Comparison of ENCODE assay signal across 12 mouse cellular contexts in genomic region chr6:129399945-129400344, GRCm38 (mm10). TPM values are rescaled to one million over a fixed set of nuclear protein-coding genes. Genes with fewer than 3 reads are reported as not detected.
DNase-seq lines count a peak whose midpoint lies in the region; ATAC-seq and TF ChIP-seq lines count a peak whose summit lies in the region.
"Had no signal": no experiment of that assay in that cellular context is flagged by ENCODE, and none has a peak within 500 bp of the region (broad histone marks: within the 10 kb centered on the region; RNA-seq: fewer than 3 reads in every experiment).

No protein-coding gene starts in this region.

- no peak overlapping the region; the same call in 1 of the 2 replicates for H3K27ac ChIP-seq in heart, embryonic 10.5 days
- H3K27ac ChIP-seq in bone marrow macrophage, adult 2 months (ENCODE audit: insufficient read depth, low read depth, low read length) = peak overlapping the region; percentile 76
- H3K27ac ChIP-seq in kidney, embryonic 15.5 days = peak overlapping the region; percentile 27; the same call in 1 of the 2 replicates
- no peak overlapping the region for H3K27ac ChIP-seq in forebrain, embryonic 13.5 days
- H3K27ac ChIP-seq in forebrain, embryonic 15.5 days (replicated peaks) = no peak overlapping the region
- H3K27ac ChIP-seq: embryonic facial prominence, embryonic 12.5 days; hindbrain, embryonic 10.5 days had no signal

- H3K4me3 ChIP-seq in heart, embryonic 10.5 days = no peak overlapping the region
- H3K4me3 ChIP-seq in bone marrow macrophage, adult 2 months (ENCODE audit: insufficient read depth, low read length) = no peak overlapping the region
- H3K4me3 ChIP-seq in kidney, embryonic 15.5 days (replicated peaks) = no peak overlapping the region
- H3K4me3 ChIP-seq in forebrain, embryonic 13.5 days = no peak overlapping the region
- H3K4me3 ChIP-seq in forebrain, embryonic 15.5 days = no peak overlapping the region
- H3K4me3 ChIP-seq: embryonic facial prominence, embryonic 12.5 days; hindbrain, embryonic 10.5 days had no signal

- no peaks in the 10 kb centered on the region for H3K36me3 ChIP-seq in heart, embryonic 10.5 days
- no peaks in the 10 kb centered on the region for H3K36me3 ChIP-seq in kidney, embryonic 15.5 days
- H3K36me3 ChIP-seq in forebrain, embryonic 13.5 days (ENCODE audit: poor library complexity, severe bottlenecking) = no peaks in the 10 kb centered on the region
- no peaks in the 10 kb centered on the region for H3K36me3 ChIP-seq in forebrain, embryonic 15.5 days
- H3K36me3 ChIP-seq: embryonic facial prominence, embryonic 12.5 days; hindbrain, embryonic 10.5 days had no signal

- no peaks in the 10 kb centered on the region for H3K4me1 ChIP-seq in heart, embryonic 10.5 days
- peaks cover 30% of the 10 kb centered on the region for H3K4me1 ChIP-seq in bone marrow macrophage, adult 2 months (ENCODE audit: control insufficient read depth, insufficient read depth, low read length)
- peaks cover 10% of the 10 kb centered on the region; the same call in 1 of the 2 replicates for H3K4me1 ChIP-seq in kidney, embryonic 15.5 days
- H3K4me1 ChIP-seq in forebrain, embryonic 13.5 days = no peaks in the 10 kb centered on the region
- no peaks in the 10 kb centered on the region for H3K4me1 ChIP-seq in forebrain, embryonic 15.5 days
- H3K4me1 ChIP-seq: embryonic facial prominence, embryonic 12.5 days; hindbrain, embryonic 10.5 days had no signal

- H3K9me3 ChIP-seq in heart, embryonic 10.5 days = no peaks in the 10 kb centered on the region
- no peaks in the 10 kb centered on the region for H3K9me3 ChIP-seq in kidney, embryonic 15.5 days (replicated peaks)
- H3K9me3 ChIP-seq in forebrain, embryonic 13.5 days (replicated peaks) = no peaks in the 10 kb centered on the region
- no peaks in the 10 kb centered on the region for H3K9me3 ChIP-seq in forebrain, embryonic 15.5 days
- H3K9me3 ChIP-seq: embryonic facial prominence, embryonic 12.5 days; hindbrain, embryonic 10.5 days had no signal

- WGBS in heart, embryonic 10.5 days = 55% methylated on average over 6 of the region's 6 CpGs
- 50% methylated on average over 6 of the region's 6 CpGs for WGBS in kidney, embryonic 15.5 days
- WGBS in forebrain, embryonic 13.5 days = 65% methylated on average over 6 of the region's 6 CpGs
- 62% methylated on average over 6 of the region's 6 CpGs for WGBS in forebrain, embryonic 15.5 days

- no peak for TF ChIP-seq POLR2A in bone marrow macrophage, adult 2 months (IDR thresholded peaks at IDR 0.05; ENCODE audit: borderline replicate concordance, low read depth, low read length)

- no peaks in the 10 kb centered on the region for H3K27me3 ChIP-seq in heart, embryonic 10.5 days (ENCODE audit: insufficient read depth, poor library complexity, severe bottlenecking)
- no peaks in the 10 kb centered on the region for H3K27me3 ChIP-seq in kidney, embryonic 15.5 days
- H3K27me3 ChIP-seq in forebrain, embryonic 13.5 days = no peaks in the 10 kb centered on the region
- no peaks in the 10 kb centered on the region for H3K27me3 ChIP-seq in forebrain, embryonic 15.5 days
- H3K27me3 ChIP-seq: embryonic facial prominence, embryonic 12.5 days had no signal

- H3K9ac ChIP-seq in kidney, embryonic 15.5 days = no peak overlapping the region
- no peak overlapping the region for H3K9ac ChIP-seq in forebrain, embryonic 13.5 days
- no peak overlapping the region for H3K9ac ChIP-seq in forebrain, embryonic 15.5 days (replicated peaks)
- H3K9ac ChIP-seq: embryonic facial prominence, embryonic 12.5 days had no signal

- 0 out of 2 replicates have a peak, but pooled peaks have one; percentile 33 for ATAC-seq in kidney, embryonic 15.5 days (replicated peaks; ENCODE audit: low FRiP score)
- ATAC-seq in forebrain, embryonic 13.5 days = no peak
- ATAC-seq in forebrain, embryonic 15.5 days (replicated peaks) = no peak
- ATAC-seq: CD4-positive, CD25-positive, alpha-beta regulatory T cell, adult 4 months had no signal

- DNase-seq in heart, adult 11 months = peak; percentile 93
- DNase-seq in heart, embryonic 10.5 days (ENCODE audit: low spot score) = no peak
- peak; percentile 43 for DNase-seq in lung, postnatal 10 days
- DNase-seq in cerebellum, adult 11 months = no peak
- DNase-seq: right cerebral cortex, postnatal 25 days had no signal

- no peak overlapping the region for H3K4me2 ChIP-seq in kidney, embryonic 15.5 days
- H3K4me2 ChIP-seq in forebrain, embryonic 13.5 days = no peak overlapping the region
- no peak overlapping the region for H3K4me2 ChIP-seq in forebrain, embryonic 15.5 days (replicated peaks)
- H3K4me2 ChIP-seq: embryonic facial prominence, embryonic 12.5 days had no signal

- TF ChIP-seq CTCF in bone marrow macrophage, adult 2 months (IDR thresholded peaks at IDR 0.05; ENCODE audit: low read depth, low read length) = no peak

RNA-seq across cellular contexts. Expression of gene Clec1b, which starts 2.8 kb away (rescaled TPM):
- polyA plus RNA-seq in heart, embryonic 10.5 days (2016; fragmentation: Nextera tagmentation; extraction: Ambion mirVana) = 4.8 and 12.8 TPM in 2 replicates
- polyA plus RNA-seq in bone marrow macrophage, adult 2 months (2012; ENCODE audit: insufficient read depth, insufficient read length, missing spikeins) = 2.4 and 2.7 TPM in 2 replicates
- 2.2 and 2.7 TPM in 2 replicates for polyA plus RNA-seq in kidney, embryonic 15.5 days (2015; fragmentation: Nextera tagmentation; extraction: Ambion mirVana)
- 3.6 and 4.8 TPM in 2 replicates for polyA plus RNA-seq in forebrain, embryonic 13.5 days (2015; fragmentation: Nextera tagmentation; extraction: Ambion mirVana)
- polyA plus RNA-seq in forebrain, embryonic 15.5 days (2015; fragmentation: Nextera tagmentation; extraction: Ambion mirVana) = 1.5 and 1.8 TPM in 2 replicates

RNA-seq across cellular contexts. Expression of gene Clec9a, which starts 8.7 kb away (rescaled TPM):
- polyA plus RNA-seq in heart, embryonic 10.5 days (2016; fragmentation: Nextera tagmentation; extraction: Ambion mirVana) = 0.14 and 0.17 TPM in 2 replicates
- 0.24 and 0.84 TPM in 2 replicates for polyA plus RNA-seq in bone marrow macrophage, adult 2 months (2012; ENCODE audit: insufficient read depth, insufficient read length, missing spikeins)
- 0.45 and 0.55 TPM in 2 replicates for polyA plus RNA-seq in kidney, embryonic 15.5 days (2015; fragmentation: Nextera tagmentation; extraction: Ambion mirVana)
- 0.05 and 0.15 TPM in 2 replicates for polyA plus RNA-seq in forebrain, embryonic 13.5 days (2015; fragmentation: Nextera tagmentation; extraction: Ambion mirVana)
- 0.10 and 0.13 TPM in 2 replicates for polyA plus RNA-seq in forebrain, embryonic 15.5 days (2015; fragmentation: Nextera tagmentation; extraction: Ambion mirVana)
- polyA plus RNA-seq: CD4-positive, CD25-positive, alpha-beta regulatory T cell, adult 4 months had no signal

RNA-seq across cellular contexts. Expression of gene Clec12b, which starts 14.3 kb away (rescaled TPM):
- 0.25 and 0.67 TPM in 2 replicates for polyA plus RNA-seq in heart, embryonic 10.5 days (2016; fragmentation: Nextera tagmentation; extraction: Ambion mirVana)
- polyA plus RNA-seq in bone marrow macrophage, adult 2 months (2012; ENCODE audit: insufficient read depth, insufficient read length, missing spikeins) = not detected in 2 replicates
- polyA plus RNA-seq in kidney, embryonic 15.5 days (2015; fragmentation: Nextera tagmentation; extraction: Ambion mirVana) = not detected in 2 replicates
- 0.12 TPM in 1 of 2 replicates, not detected in the other for polyA plus RNA-seq in forebrain, embryonic 13.5 days (2015; fragmentation: Nextera tagmentation; extraction: Ambion mirVana)
- polyA plus RNA-seq in forebrain, embryonic 15.5 days (2015; fragmentation: Nextera tagmentation; extraction: Ambion mirVana) = 0.14 TPM in 1 of 2 replicates, not detected in the other
- polyA plus RNA-seq: CD4-positive, CD25-positive, alpha-beta regulatory T cell, adult 4 months; embryonic facial prominence, embryonic 12.5 days; hindbrain, embryonic 10.5 days had no signal

RNA-seq across cellular contexts. Expression of gene Clec1a, which starts 51.9 kb away (rescaled TPM):
- 0.48 and 0.54 TPM in 2 replicates for polyA plus RNA-seq in heart, embryonic 10.5 days (2016; fragmentation: Nextera tagmentation; extraction: Ambion mirVana)
- polyA plus RNA-seq in bone marrow macrophage, adult 2 months (2012; ENCODE audit: insufficient read depth, insufficient read length, missing spikeins) = 0.46 and 0.69 TPM in 2 replicates
- 8.6 and 9.5 TPM in 2 replicates for polyA plus RNA-seq in kidney, embryonic 15.5 days (2015; fragmentation: Nextera tagmentation; extraction: Ambion mirVana)
- 0.89 and 1.1 TPM in 2 replicates for polyA plus RNA-seq in forebrain, embryonic 13.5 days (2015; fragmentation: Nextera tagmentation; extraction: Ambion mirVana)
- 0.92 and 1.5 TPM in 2 replicates for polyA plus RNA-seq in forebrain, embryonic 15.5 days (2015; fragmentation: Nextera tagmentation; extraction: Ambion mirVana)
- polyA plus RNA-seq: CD4-positive, CD25-positive, alpha-beta regulatory T cell, adult 4 months had no signal

RNA-seq across cellular contexts. Expression of gene Clec12a, which starts 57.5 kb away (rescaled TPM):
- 0.05 TPM in 1 of 2 replicates, not detected in the other for polyA plus RNA-seq in heart, embryonic 10.5 days (2016; fragmentation: Nextera tagmentation; extraction: Ambion mirVana)
- 600 and 634 TPM in 2 replicates for polyA plus RNA-seq in bone marrow macrophage, adult 2 months (2012; ENCODE audit: insufficient read depth, insufficient read length, missing spikeins)
- polyA plus RNA-seq in kidney, embryonic 15.5 days (2015; fragmentation: Nextera tagmentation; extraction: Ambion mirVana) = 0.71 and 1.2 TPM in 2 replicates
- 0.06 and 0.13 TPM in 2 replicates for polyA plus RNA-seq in forebrain, embryonic 13.5 days (2015; fragmentation: Nextera tagmentation; extraction: Ambion mirVana)
- 0.11 and 0.13 TPM in 2 replicates for polyA plus RNA-seq in forebrain, embryonic 15.5 days (2015; fragmentation: Nextera tagmentation; extraction: Ambion mirVana)

Comparison
In these comparisons a context has a peak if more than half of its experiments do, and no peak if none do; other contexts are left out.
1. DNase-seq: peak in heart, adult 11 months (single experiment) and lung, postnatal 10 days (single experiment); none in heart, embryonic 10.5 days (single experiment) and cerebellum, adult 11 months (single experiment).
2. H3K27ac ChIP-seq: peak in bone marrow macrophage, adult 2 months (single experiment) and kidney, embryonic 15.5 days (single experiment); none in heart, embryonic 10.5 days (single experiment), forebrain, embryonic 13.5 days (single experiment) and forebrain, embryonic 15.5 days (single experiment).